Mouse (Mus musculus) erythroblast, embryonic 14.5 days (primary cell): ENCODE measurements around the gene Tbc1d17. TPM values are rescaled to one million over a fixed set of nuclear protein-coding genes. Genes with fewer than 3 reads are reported as not detected.
A peak's percentile ranks its signal among the peaks of the same experiment; 100 is the strongest.

Experiments
- H3K27me3 ChIP-seq: 2 replicates; pipeline ENCODE4 v1.6.1; 2012; ENCODE audit warnings: inconsistent platforms; ENCODE audit not compliant: control insufficient read depth
- H3K36me3 ChIP-seq: 2 replicates; pipeline ENCODE4 v1.6.1; 2012; ENCODE audit warnings: mild to moderate bottlenecking, inconsistent platforms; ENCODE audit not compliant: control insufficient read depth
- H3K4me1 ChIP-seq: 2 replicates; pipeline ENCODE4 v1.6.1; 2012; ENCODE audit warnings: inconsistent platforms; ENCODE audit not compliant: control insufficient read depth
- H3K4me3 ChIP-seq: replicated peaks from 2 replicates; pipeline ENCODE3; 2012; ENCODE audit warnings: moderate library complexity, mild to moderate bottlenecking, inconsistent platforms
- H3K9me3 ChIP-seq: 2 replicates; pipeline ENCODE4 v1.6.1; 2012; ENCODE audit warnings: low read length, inconsistent platforms, mixed read lengths; ENCODE audit not compliant: control insufficient read depth
- GATA1 ChIP-seq: IDR thresholded peaks from 2 replicates; pipeline ENCODE4 v1.6.1; 2012; ENCODE audit warnings: low read length, inconsistent platforms, mixed read lengths
- TAL1 ChIP-seq: IDR thresholded peaks from 3 replicates; pipeline ENCODE4 v1.6.1; 2012; ENCODE audit warnings: low read length, inconsistent platforms, mixed read lengths
- polyA plus RNA-seq: library from polyadenylated mRNA; stranded (reverse); fragments of >175 nt; gene quantifications from 2 replicates; pipeline ENCODE4 v1.2.3, GENCODE M21; 2012

The Tbc1d17 gene
- polyA plus RNA-seq, 1 experiment: 7.7 TPM

GRCm38 (mm10) chr7:44855036-44855435 is 6.2 kb upstream of the Tbc1d17 start:
- Histone ChIP-seq H3K27me3 (no peaks in the 10 kb centered on the region), H3K36me3 (peaks cover 46% of the 10 kb centered on the region), H3K4me1 (peaks cover 98% of the 10 kb centered on the region), H3K9me3 (no peaks in the 10 kb centered on the region), H3K4me3 (peak overlapping the region; percentile 73)
- TF ChIP-seq TAL1 (no peak), GATA1 (no peak)

GRCm38 (mm10) chr7:44854356-44855031 is 5.6 kb upstream of the Tbc1d17 start:
- TF ChIP-seq GATA1 (no peak), TAL1 (no peak)
- H3K4me3 ChIP-seq: peak overlapping the region; percentile 73
- peaks cover 40% of the 10 kb centered on the region for H3K36me3 ChIP-seq

GRCm38 (mm10) chr7:44853596-44854355 is 4.9 kb upstream of the Tbc1d17 start:
- Histone ChIP-seq H3K9me3 (no peaks in the 10 kb centered on the region), H3K27me3 (no peaks in the 10 kb centered on the region), H3K4me1 (peaks cover 95% of the 10 kb centered on the region), H3K4me3 (peak overlapping the region; percentile 73), H3K36me3 (peaks cover 35% of the 10 kb centered on the region)
- TF ChIP-seq GATA1 (no peak), TAL1 (no peak)

More at GRCm38 (mm10) chr7:44854356-44855031, 5.6 kb upstream of the Tbc1d17 start:
- H3K27me3 ChIP-seq: no peaks in the 10 kb centered on the region
- no peaks in the 10 kb centered on the region for H3K9me3 ChIP-seq
- H3K4me1 ChIP-seq: peaks cover 97% of the 10 kb centered on the region

- Histone ChIP-seq H3K4me3 (peak overlapping the region; percentile 73), H3K36me3 (peaks cover 30% of the 10 kb centered on the region), H3K27me3 (no peaks in the 10 kb centered on the region), H3K4me1 (peaks cover 93% of the 10 kb centered on the region), H3K9me3 (no peaks in the 10 kb centered on the region)
- no peak for TF ChIP-seq TAL1
These were observed 4.2 kb upstream of the Tbc1d17 start for GRCm38 (mm10) chr7:44853065-44853464.

GRCm38 (mm10) chr7:44852259-44853027 is 3.6 kb upstream of the Tbc1d17 start:
- Histone ChIP-seq H3K4me1 (peaks cover 93% of the 10 kb centered on the region), H3K9me3 (no peaks in the 10 kb centered on the region), H3K4me3 (peak overlapping the region; percentile 29), H3K36me3 (peaks cover 33% of the 10 kb centered on the region), H3K27me3 (no peaks in the 10 kb centered on the region)
- TF ChIP-seq TAL1: no peak
- TF ChIP-seq GATA1: no peak

DNA sequence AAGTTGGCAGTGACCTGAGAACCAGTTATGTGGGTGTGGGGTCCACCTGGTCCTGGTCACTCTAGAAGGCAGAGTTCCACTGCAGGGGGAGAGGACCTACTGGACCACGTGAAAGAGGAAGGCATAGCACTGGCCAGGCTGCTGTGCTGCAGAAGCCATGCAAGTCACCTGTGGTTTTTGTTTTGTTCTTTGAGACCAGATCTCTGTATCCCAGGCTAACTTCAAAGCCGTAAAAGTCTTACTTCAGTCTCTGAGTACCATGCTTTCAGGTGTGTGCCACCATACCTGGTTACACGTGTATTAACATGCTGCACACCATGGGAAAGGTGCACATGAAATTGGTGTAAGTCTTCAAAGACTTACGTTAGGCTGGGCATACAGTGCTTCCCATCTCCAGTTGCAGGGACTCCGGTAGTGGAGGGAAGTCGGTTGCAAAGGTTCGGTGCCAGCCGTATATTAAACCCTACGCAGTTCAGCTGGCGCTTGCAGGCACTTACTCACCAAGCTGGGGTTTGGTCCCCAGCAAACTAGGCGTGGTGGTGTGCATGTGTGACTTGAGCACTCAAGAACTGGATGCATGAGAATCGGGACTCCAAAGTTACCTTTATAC is 2.9 kb upstream of the Tbc1d17 start:
- peak overlapping the region; percentile 76 for H3K4me3 ChIP-seq
- H3K4me1 ChIP-seq: peaks cover 90% of the 10 kb centered on the region
- peaks cover 37% of the 10 kb centered on the region for H3K36me3 ChIP-seq
- H3K9me3 ChIP-seq: no peaks in the 10 kb centered on the region
- TF ChIP-seq TAL1 (no peak), GATA1 (no peak)
- no peaks in the 10 kb centered on the region for H3K27me3 ChIP-seq

DNA sequence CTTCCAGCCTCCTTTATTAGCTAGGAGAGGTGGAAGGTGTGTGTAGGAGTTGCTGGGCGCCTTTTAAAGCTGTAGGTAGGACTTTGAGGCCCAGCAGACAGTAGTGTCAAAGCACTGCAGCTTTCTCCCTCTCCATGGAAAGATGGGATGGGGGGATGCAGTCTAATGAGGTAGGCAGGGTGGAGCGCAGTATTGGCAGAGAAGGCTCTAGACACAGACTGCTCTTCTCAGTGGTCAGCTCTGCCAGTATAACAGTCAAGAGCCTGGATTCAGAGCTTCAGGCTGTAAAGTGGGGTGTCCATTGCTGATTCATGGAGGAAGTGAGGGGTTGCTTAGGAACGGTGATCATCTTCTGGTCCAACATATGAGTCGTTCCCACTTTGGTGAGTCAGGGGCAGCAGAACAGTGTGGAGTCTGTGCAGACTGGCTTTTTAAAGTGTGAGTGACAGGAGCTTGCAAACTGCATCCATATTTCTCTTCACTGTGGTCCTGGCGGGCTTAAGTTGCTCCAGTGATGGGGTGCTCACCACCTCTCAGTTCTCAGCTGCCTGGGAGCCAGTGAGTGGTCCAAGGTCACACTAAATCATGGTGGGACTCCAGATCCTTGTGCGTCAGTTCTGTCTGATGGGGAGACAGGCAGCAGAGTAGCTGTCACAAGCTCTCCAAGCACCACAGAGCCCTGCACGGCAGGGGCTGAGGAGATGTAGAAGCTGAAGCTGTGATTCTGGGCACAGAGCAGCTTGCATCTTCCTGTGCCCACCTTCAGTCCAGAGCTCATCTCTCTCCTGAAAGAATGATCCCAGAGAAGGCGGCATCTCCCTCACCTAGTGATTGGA is 2.1 kb upstream of the Tbc1d17 start:
- Histone ChIP-seq H3K4me1 (peaks cover 85% of the 10 kb centered on the region), H3K9me3 (no peaks in the 10 kb centered on the region), H3K27me3 (no peaks in the 10 kb centered on the region), H3K36me3 (peaks cover 45% of the 10 kb centered on the region), H3K4me3 (peak overlapping the region; percentile 76)
- TF ChIP-seq TAL1: no peak
- no peak for TF ChIP-seq GATA1

- Histone ChIP-seq H3K36me3 (peaks cover 53% of the 10 kb centered on the region), H3K27me3 (no peaks in the 10 kb centered on the region), H3K9me3 (no peaks in the 10 kb centered on the region), H3K4me1 (peaks cover 76% of the 10 kb centered on the region), H3K4me3 (peak overlapping the region; percentile 76)
- TF ChIP-seq TAL1: no peak
- no peak for TF ChIP-seq GATA1
These were observed 1.3 kb upstream of the Tbc1d17 start for GRCm38 (mm10) chr7:44850146-44850545.
